Mouse (Mus musculus) kidney, adult 8-10 months (tissue): Measurements from ENCODE around the gene Samd13.

Experiments used
- DNase-seq, 2 experiments: peaks; one replicate each; pipeline ENCODE4 v3.0.0; 2022

The Samd13 gene

DNA sequence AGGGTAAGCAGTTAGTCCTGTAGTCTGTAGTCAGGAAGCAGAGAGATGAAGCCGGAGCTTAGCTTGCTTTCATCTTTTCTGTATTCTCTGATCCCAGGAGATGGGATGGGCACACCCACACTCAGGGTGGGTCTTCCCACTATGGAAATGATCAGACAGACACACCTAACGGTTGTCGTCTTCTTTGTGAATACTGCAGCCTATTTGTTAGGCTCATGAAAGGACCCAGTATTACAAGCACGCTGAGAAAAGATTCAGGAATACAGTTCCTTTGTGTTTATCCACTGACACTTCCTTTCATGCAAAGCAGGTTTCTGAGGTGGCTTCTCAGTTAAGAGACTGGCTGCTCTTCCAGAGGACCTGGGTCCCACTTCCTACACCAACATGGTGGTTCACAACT, 74.1 kb downstream of the Samd13 start:
- no peak for DNase-seq

DNA sequence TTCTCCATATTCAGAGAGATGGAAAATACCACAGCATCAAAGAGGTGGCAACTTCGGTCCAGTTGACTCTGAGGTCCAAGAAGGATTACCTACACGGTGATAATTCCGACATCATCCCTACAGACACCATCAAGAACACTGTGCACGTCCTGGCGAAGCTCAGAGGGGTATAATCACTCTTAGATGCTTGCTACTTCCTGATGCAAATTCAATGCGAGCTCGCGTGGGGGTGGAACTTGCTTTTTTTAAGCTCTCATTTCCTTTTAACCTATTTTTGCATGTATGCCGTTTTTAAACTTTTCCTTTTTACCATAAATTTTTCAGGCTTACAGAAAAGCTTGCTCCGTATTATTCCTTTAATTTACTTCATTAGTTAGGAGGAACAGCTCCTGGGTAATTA, 75.1 kb downstream of the Samd13 start:
- DNase-seq = no peak

DNA sequence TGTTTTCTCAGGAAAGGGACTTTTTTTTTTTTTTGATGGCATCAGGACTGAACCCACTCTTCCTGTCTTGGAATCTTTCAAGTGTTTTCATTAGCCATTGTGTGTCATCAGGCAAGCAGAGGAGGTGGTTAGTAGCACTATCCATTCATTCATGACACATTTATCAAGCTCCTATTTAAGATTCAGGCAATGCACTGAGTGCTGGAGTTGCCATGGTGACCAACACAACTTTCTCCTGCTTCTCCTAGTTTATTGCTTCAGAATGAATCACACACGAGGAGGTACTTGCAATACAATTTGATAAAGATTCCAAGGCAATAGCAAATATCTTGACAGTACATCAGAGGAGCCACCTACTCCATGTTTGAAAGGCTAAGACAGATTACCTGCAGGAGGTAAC, 78.0 kb downstream of the Samd13 start:
- no peak for DNase-seq

- DNase-seq = no peak
Observed at GRCm38 (mm10) chr3:146604647-146605046, 80.7 kb downstream of the Samd13 start.

GRCm38 (mm10) chr3:146602531-146602930, 82.9 kb downstream of the Samd13 start:
- DNase-seq = no peak

GRCm38 (mm10) chr3:146601205-146601604, 84.2 kb downstream of the Samd13 start:
- DNase-seq = no peak

GRCm38 (mm10) chr3:146599198-146599900, 86.0 kb downstream of the Samd13 start:
- DNase-seq = no peak

GRCm38 (mm10) chr3:146598411-146598810, 87.0 kb downstream of the Samd13 start:
- no peak for DNase-seq

GRCm38 (mm10) chr3:146596864-146597263, 88.5 kb downstream of the Samd13 start:
- DNase-seq = no peak

GRCm38 (mm10) chr3:146596387-146596786, 89.0 kb downstream of the Samd13 start:
- no peak for DNase-seq

- no peak for DNase-seq
Observed at GRCm38 (mm10) chr3:146595440-146595839, 90.0 kb downstream of the Samd13 start.
